Mouse (Mus musculus) liver, adult 2 months (tissue): ENCODE measurements around the gene Slc36a1. TPM values are rescaled to one million over a fixed set of nuclear protein-coding genes. Genes with fewer than 3 reads are reported as not detected.

ENCODE experiments used
- DNase-seq: peaks from one replicate; pipeline ENCODE4 v3.0.0-alpha.2; 2011; ENCODE audit warnings: low read depth, low spot score; ENCODE audit errors: extremely low read depth
- H3K27ac ChIP-seq: fragments of 200-500 bp; replicated peaks from 2 replicates; pipeline ENCODE4 v1.5.1; 2012; ENCODE audit warnings: low read depth, mild to moderate bottlenecking, control low read depth, inconsistent platforms, low read length; ENCODE audit not compliant: insufficient read depth
- H3K27me3 ChIP-seq: fragments of 200-500 bp; 2 replicates; pipeline ENCODE4 v1.6.1; 2012; ENCODE audit warnings: mild to moderate bottlenecking, moderate library complexity, low read length, inconsistent platforms; ENCODE audit not compliant: control insufficient read depth, insufficient read depth
- H3K36me3 ChIP-seq: fragments of 200-500 bp; 2 replicates; pipeline ENCODE4 v1.6.1; 2012; ENCODE audit warnings: low read length, inconsistent platforms; ENCODE audit not compliant: control insufficient read depth, insufficient read depth
- H3K4me1 ChIP-seq: fragments of 200-500 bp; 2 replicates; pipeline ENCODE4 v1.6.1; 2011; ENCODE audit warnings: low read length; ENCODE audit not compliant: control insufficient read depth, insufficient read depth
- H3K4me3 ChIP-seq: fragments of 200-500 bp; 2 replicates; pipeline ENCODE4 v1.5.1; 2011; ENCODE audit warnings: low read depth, mild to moderate bottlenecking, control low read depth, low read length, moderate library complexity; ENCODE audit not compliant: insufficient read depth
- H3K79me2 ChIP-seq: fragments of 200-500 bp; 2 replicates; pipeline ENCODE4 v1.6.1; 2012; ENCODE audit warnings: inconsistent platforms, mild to moderate bottlenecking, low read length, moderate library complexity; ENCODE audit not compliant: control insufficient read depth, insufficient read depth
- H3K9ac ChIP-seq: fragments of 200-500 bp; 2 replicates; pipeline ENCODE4 v1.6.1; 2012; ENCODE audit warnings: low read depth, mild to moderate bottlenecking, control low read depth, inconsistent platforms, low read length
- CTCF ChIP-seq: fragments of 200-500 bp; IDR thresholded peaks from 2 replicates; pipeline ENCODE4 v1.5.1; 2011; ENCODE audit warnings: low read depth, low read length, control low read depth
- POLR2A ChIP-seq: fragments of 200-500 bp; IDR thresholded peaks from 2 replicates; pipeline ENCODE4 v1.6.1; 2011; ENCODE audit warnings: low read length, control low read depth; ENCODE audit not compliant: insufficient read depth; ENCODE audit errors: extremely low read depth
- WGBS: fragments of 180-500 bp; shearing (Covaris S2); methylation state at CpG from one replicate; pipeline ENCODE4 v1.1.7; 2018; 5-methylcytosine and 5-hydroxymethylcytosine counted together
- polyA plus RNA-seq: library from polyadenylated mRNA; depleted of rRNA; stranded (reverse); fragments of >200 nt; gene quantifications from 2 replicates; pipeline ENCODE4 v1.2.3, GENCODE M21; 2012
- total RNA-seq: library from RNA; depleted of rRNA; stranded (reverse); fragments of >200 nt; gene quantifications from 2 replicates; pipeline ENCODE4 v1.2.3, GENCODE M21; 2014

Gene Slc36a1
- total and polyA plus RNA-seq, 2 experiments = 7.0 to 26.2 TPM

DNA sequence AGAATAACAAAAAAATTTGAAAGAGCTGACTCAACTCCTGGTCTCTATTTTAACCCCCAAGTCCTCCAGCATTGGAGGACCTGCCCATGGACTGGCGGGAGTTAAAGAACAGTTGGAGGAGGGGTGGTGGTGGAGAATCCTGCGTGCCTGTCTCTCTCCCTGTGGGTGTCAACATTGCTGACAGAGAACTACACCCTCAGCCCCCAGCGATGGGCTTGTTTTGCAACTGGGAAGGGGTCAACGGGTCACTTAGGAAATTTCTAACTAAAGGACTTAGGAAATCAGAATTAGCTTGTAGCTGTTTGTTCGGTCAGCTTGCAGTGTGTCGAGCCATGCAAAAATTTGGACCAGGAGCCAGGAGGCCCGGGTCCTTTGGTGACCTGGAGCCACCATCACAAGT is 21.0 kb upstream of the Slc36a1 start:
- Histone ChIP-seq H3K27me3 (peaks cover 20% of the 10 kb centered on the region), H3K4me3 (no peak overlapping the region), H3K27ac (no peak overlapping the region), H3K4me1 (no peaks in the 10 kb centered on the region), H3K9ac (no peak overlapping the region), H3K79me2 (no peaks in the 10 kb centered on the region), H3K36me3 (no peaks in the 10 kb centered on the region)
- no peak for TF ChIP-seq CTCF
- TF ChIP-seq POLR2A = no peak
- no peak for DNase-seq
- WGBS = 23% methylated on average over 7 of the region's 7 CpGs

DNA sequence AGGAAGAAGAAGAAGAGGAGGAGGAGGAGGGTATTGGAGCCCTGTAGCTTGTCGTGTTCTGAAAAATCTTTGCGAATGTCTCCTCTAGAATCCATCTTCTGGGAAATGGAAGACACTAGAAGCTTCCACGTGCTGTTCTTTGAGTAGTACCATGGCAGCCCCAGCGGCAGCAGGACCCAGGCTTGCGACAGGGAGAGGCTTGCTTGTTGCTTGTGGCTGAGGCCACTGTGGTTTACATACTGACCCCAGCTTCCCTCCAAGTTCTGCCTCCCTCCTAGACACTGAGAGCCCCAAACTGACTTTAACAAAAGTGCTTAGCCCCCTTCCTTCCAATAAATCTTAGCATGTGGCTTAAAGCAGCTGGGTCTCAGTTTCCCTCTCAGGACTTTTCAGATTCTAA is 19.9 kb upstream of the Slc36a1 start:
- Histone ChIP-seq H3K27ac (no peak overlapping the region), H3K4me3 (no peak overlapping the region), H3K79me2 (no peaks in the 10 kb centered on the region), H3K36me3 (no peaks in the 10 kb centered on the region), H3K27me3 (peaks cover 20% of the 10 kb centered on the region), H3K4me1 (no peaks in the 10 kb centered on the region), H3K9ac (no peak overlapping the region)
- no peak for TF ChIP-seq CTCF
- no peak for TF ChIP-seq POLR2A
- no peak for DNase-seq
- 59% methylated on average over 5 of the region's 5 CpGs for WGBS

DNA sequence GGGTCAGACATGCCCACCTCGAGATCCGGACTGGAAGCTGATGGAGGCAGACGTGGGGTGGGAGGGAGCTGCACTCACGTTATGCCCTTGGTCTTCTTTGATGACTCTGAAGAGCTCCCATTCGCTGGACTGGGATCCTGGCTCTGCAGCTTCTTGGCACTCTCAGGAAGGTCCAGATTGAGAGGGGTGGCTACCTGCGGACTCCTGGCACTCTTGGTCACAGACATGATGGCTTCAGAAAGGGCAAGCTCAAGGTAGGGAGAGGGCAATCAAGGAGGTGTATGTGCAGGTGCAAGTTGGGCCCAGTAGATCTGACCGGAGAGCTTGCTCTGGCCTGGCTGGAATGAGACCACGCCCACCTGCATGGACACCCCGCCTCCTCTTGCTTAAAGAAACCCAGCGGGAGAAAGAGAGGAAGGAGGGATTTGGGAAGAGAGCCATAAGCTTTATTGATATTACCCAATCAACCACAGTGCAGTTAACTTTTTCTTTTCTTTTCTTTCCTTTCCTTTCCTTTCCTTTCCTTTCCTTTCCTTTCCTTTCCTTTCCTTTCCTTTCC is 19.3 kb upstream of the Slc36a1 start, which contains the start of gene Slc36a2:
Slc36a2 (minus strand) TSS at position 345 of the 559 bp plus-strand sequence.
- H3K27me3 ChIP-seq = peaks cover 18% of the 10 kb centered on the region
- no peaks in the 10 kb centered on the region for H3K36me3 ChIP-seq
- no peak within 1 kb of the TSS for H3K4me3 ChIP-seq
- 24% methylated on average over 10 of the region's 10 CpGs for WGBS
- no peaks in the 10 kb centered on the region for H3K4me1 ChIP-seq
- H3K9ac ChIP-seq = no peak within 1 kb of the TSS
- H3K27ac ChIP-seq = no peak within 1 kb of the TSS
- H3K79me2 ChIP-seq = no peaks in the 10 kb centered on the region
- no peak for TF ChIP-seq POLR2A
- no peak for TF ChIP-seq CTCF
- no peak for DNase-seq

DNA sequence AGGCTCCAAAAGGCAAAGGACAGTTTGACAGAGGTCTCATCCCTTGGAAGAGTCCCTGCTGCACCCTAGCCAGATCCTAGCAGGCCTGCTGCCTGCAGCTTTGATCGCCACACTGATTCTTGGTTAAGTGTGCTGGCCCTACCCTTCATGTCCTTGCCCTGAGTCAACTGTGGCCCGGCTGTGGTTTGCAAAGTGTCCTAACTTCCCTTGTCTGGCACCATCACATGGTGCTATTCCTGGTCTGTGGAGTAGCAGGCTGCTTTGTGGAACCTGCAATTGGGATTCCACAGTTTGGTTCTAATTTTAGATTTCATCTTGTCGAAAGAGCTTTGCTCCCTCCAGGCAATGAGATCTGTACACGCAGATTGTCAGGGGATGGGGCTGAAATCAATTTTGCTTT is 16.9 kb upstream of the Slc36a1 start:
- DNase-seq = no peak
- H3K27me3 ChIP-seq = peaks cover 20% of the 10 kb centered on the region
- no peaks in the 10 kb centered on the region for H3K36me3 ChIP-seq
- no peak overlapping the region for H3K9ac ChIP-seq
- no peaks in the 10 kb centered on the region for H3K79me2 ChIP-seq
- WGBS = 88% methylated on average over 4 of the region's 4 CpGs
- H3K27ac ChIP-seq = no peak overlapping the region
- H3K4me1 ChIP-seq = no peaks in the 10 kb centered on the region
- TF ChIP-seq CTCF = no peak
- TF ChIP-seq POLR2A = no peak
- no peak overlapping the region for H3K4me3 ChIP-seq

DNA sequence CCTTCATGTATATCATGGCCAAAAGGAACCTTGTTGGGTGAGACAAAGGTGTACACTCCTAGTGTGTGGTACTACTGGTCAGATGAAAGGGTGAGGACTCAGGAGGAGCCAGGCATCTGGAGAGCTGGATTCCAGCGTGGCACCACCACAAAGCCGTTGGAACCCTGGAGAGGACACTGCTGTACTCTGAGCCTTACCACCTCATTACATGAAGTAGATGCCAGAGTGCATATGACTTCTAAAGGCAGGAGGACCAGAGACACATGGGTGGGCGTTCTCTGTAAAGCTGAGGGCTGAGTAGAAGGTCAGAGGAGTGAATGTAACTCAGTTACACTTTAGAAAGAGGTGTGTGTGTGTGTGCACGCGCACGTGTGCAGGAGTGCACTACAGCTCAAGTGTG is 16.4 kb upstream of the Slc36a1 start:
- Histone ChIP-seq H3K79me2 (no peaks in the 10 kb centered on the region), H3K4me3 (no peak overlapping the region), H3K36me3 (no peaks in the 10 kb centered on the region), H3K9ac (no peak overlapping the region), H3K27ac (no peak overlapping the region), H3K27me3 (peaks cover 20% of the 10 kb centered on the region), H3K4me1 (no peaks in the 10 kb centered on the region)
- WGBS = 85% methylated on average over 6 of the region's 6 CpGs
- DNase-seq = no peak
- TF ChIP-seq CTCF (no peak), POLR2A (no peak)

DNA sequence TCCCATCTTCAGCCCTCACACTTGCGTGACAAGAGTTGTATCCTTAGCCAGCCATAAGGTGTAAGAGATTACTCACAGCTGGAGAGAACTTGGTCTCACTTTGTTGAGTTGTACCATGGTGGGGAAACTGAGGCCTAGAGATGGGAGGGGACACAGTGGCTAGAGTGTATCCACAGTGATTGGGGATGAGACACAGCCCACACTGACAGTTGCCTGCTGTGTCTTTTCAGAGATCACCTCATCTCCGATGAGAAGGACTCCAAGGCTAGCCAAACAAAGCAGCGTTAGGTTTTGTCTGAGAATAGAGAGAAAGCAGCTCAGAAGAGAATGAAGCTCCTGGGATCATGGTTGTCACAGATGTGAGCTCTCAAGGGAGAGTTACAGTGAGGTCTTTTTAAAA is 13.9 kb upstream of the Slc36a1 start:
- Histone ChIP-seq H3K79me2 (no peaks in the 10 kb centered on the region), H3K4me3 (no peak overlapping the region), H3K4me1 (no peaks in the 10 kb centered on the region), H3K9ac (no peak overlapping the region), H3K36me3 (no peaks in the 10 kb centered on the region), H3K27me3 (peaks cover 8% of the 10 kb centered on the region; the same call in 1 of the 2 replicates), H3K27ac (no peak overlapping the region)
- no peak for DNase-seq
- TF ChIP-seq POLR2A = no peak
- no peak for TF ChIP-seq CTCF
- 83% methylated on average over 3 of the region's 3 CpGs for WGBS
